In the genomic region with DNA sequence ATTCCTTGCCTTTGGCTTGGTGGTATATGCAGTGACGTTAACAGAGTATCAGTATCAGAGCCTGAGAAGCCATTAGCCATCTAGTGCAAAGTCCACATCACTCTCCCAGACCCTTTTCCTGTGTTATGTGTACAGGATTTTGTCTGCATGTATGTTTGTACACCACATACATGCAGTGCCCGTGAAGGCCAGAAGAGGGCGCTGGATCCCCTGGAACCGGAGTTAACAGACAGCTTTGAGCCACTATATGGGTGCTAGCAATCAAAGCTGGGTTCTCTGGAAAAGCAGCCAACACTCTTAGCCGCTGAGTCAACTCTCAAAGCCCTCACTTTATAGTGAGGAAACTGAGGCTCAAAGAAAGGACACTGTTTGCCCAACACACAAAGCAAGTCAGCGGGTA, we compare ENCODE assay signal across 8 mouse cellular contexts. TPM values are rescaled to one million over a fixed set of nuclear protein-coding genes. Genes with fewer than 3 reads are reported as not detected.
DNase-seq lines count a peak whose midpoint lies in the region; ATAC-seq and TF ChIP-seq lines count a peak whose summit lies in the region.

No protein-coding gene starts in this region.

- no peaks in the 10 kb centered on the region for H3K36me3 ChIP-seq in testis, adult 2 months (ENCODE audit: control insufficient read depth, insufficient read depth, low read length)
- H3K36me3 ChIP-seq in limb, embryonic 12.5 days = no peaks in the 10 kb centered on the region
- no peaks in the 10 kb centered on the region for H3K36me3 ChIP-seq in stomach, embryonic 16.5 days (ENCODE audit: control insufficient read depth, insufficient read depth, low read length)

- no peaks in the 10 kb centered on the region for H3K27me3 ChIP-seq in testis, adult 2 months (ENCODE audit: control insufficient read depth, insufficient read depth, low read length)
- H3K27me3 ChIP-seq in limb, embryonic 12.5 days = no peaks in the 10 kb centered on the region
- no peaks in the 10 kb centered on the region for H3K27me3 ChIP-seq in stomach, embryonic 16.5 days (ENCODE audit: control insufficient read depth, insufficient read depth, low read length)

- no peak for TF ChIP-seq POLR2A in testis, adult 2 months (IDR thresholded peaks at IDR 0.05; ENCODE audit: control insufficient read depth, low read depth, low read length)

- 67% methylated on average over 6 of the region's 6 CpGs for WGBS in limb, embryonic 12.5 days
- 71% methylated on average over 6 of the region's 6 CpGs for WGBS in stomach, embryonic 16.5 days

- TF ChIP-seq CTCF in testis, adult 2 months (IDR thresholded peaks at IDR 0.05; ENCODE audit: control insufficient read depth, insufficient read depth, insufficient replicate concordance, low read depth, low read length) = peak; percentile 89; the same call in 1 of the 2 replicates

- peak; percentile 20 to 56 for DNase-seq in cerebellum, postnatal 14 days
- no peak for DNase-seq in cerebellum, adult 8-10 months
- DNase-seq in testis, postnatal 10 days (ENCODE audit: low spot score) = no peak
- no peak for DNase-seq in gastrocnemius, postnatal 25 days
- DNase-seq in yolk sac, embryonic 10.5 days (ENCODE audit: low spot score) = no peak

- ATAC-seq in limb, embryonic 12.5 days (ENCODE audit: insufficient number of reproducible peaks, insufficient read depth, low FRiP score, low TSS enrichment, low read depth) = no peak
- no peak for ATAC-seq in stomach, embryonic 16.5 days (ENCODE audit: insufficient read depth, low FRiP score)

- no peaks in the 10 kb centered on the region for H3K9me3 ChIP-seq in limb, embryonic 12.5 days
- H3K9me3 ChIP-seq in stomach, embryonic 16.5 days (replicated peaks; ENCODE audit: control insufficient read depth, low read length) = no peaks in the 10 kb centered on the region

- H3K4me1 ChIP-seq in testis, adult 2 months (ENCODE audit: control insufficient read depth, insufficient read depth, low read length) = no peaks in the 10 kb centered on the region; the same call in none of the 2 replicates
- peaks cover 53% of the 10 kb centered on the region for H3K4me1 ChIP-seq in limb, embryonic 12.5 days (replicated peaks)
- peaks cover 19% of the 10 kb centered on the region for H3K4me1 ChIP-seq in stomach, embryonic 16.5 days (ENCODE audit: control insufficient read depth, insufficient read depth, low read length)

- no peak overlapping the region for H3K27ac ChIP-seq in testis, adult 2 months (ENCODE audit: control insufficient read depth, insufficient read depth, low read depth, low read length)
- H3K27ac ChIP-seq in limb, embryonic 12.5 days = peak overlapping the region; percentile 76
- peak overlapping the region; percentile 38; the same call in 1 of the 2 replicates for H3K27ac ChIP-seq in stomach, embryonic 16.5 days (ENCODE audit: low read length)

- H3K4me2 ChIP-seq in limb, embryonic 12.5 days = no peak overlapping the region
- H3K4me2 ChIP-seq in stomach, embryonic 16.5 days (ENCODE audit: low read depth, low read length) = no peak overlapping the region

- no peak overlapping the region for H3K9ac ChIP-seq in limb, embryonic 12.5 days (replicated peaks)
- H3K9ac ChIP-seq in stomach, embryonic 16.5 days (ENCODE audit: low read length) = no peak overlapping the region

- no peak overlapping the region for H3K4me3 ChIP-seq in testis, adult 2 months (ENCODE audit: control insufficient read depth, low read depth, low read length)
- H3K4me3 ChIP-seq in limb, embryonic 12.5 days (replicated peaks) = no peak overlapping the region
- no peak overlapping the region for H3K4me3 ChIP-seq in stomach, embryonic 16.5 days (replicated peaks; ENCODE audit: low read length)

RNA-seq across cellular contexts. Expression of gene Vps8, which starts 30.8 kb away (rescaled TPM):
- polyA plus RNA-seq in testis, adult 2 months (2012; rRNA removed) = 8.3 and 9.6 TPM in 2 replicates
- 15.9 and 16.3 TPM in 2 replicates for polyA plus RNA-seq in limb, embryonic 12.5 days (2016; fragmentation: Nextera tagmentation; extraction: Ambion mirVana)
- polyA plus RNA-seq in stomach, embryonic 16.5 days (2015; fragmentation: Nextera tagmentation; extraction: Ambion mirVana) = 20.1 and 25.9 TPM in 2 replicates
- total RNA-seq in gastrocnemius, postnatal 25 days (2021) = 1 to 10 TPM; 6.4 to 6.6 TPM

Comparison
In these comparisons a context has a peak if more than half of its experiments do, and no peak if none do; other contexts are left out.
1. DNase-seq: peak in cerebellum, postnatal 14 days (2 of 2); none in cerebellum, adult 8-10 months (single experiment), testis, postnatal 10 days (single experiment), gastrocnemius, postnatal 25 days (single experiment) and yolk sac, embryonic 10.5 days (single experiment).